Comparison of ENCODE assay signal across 8 mouse cellular contexts in the genomic region with DNA sequence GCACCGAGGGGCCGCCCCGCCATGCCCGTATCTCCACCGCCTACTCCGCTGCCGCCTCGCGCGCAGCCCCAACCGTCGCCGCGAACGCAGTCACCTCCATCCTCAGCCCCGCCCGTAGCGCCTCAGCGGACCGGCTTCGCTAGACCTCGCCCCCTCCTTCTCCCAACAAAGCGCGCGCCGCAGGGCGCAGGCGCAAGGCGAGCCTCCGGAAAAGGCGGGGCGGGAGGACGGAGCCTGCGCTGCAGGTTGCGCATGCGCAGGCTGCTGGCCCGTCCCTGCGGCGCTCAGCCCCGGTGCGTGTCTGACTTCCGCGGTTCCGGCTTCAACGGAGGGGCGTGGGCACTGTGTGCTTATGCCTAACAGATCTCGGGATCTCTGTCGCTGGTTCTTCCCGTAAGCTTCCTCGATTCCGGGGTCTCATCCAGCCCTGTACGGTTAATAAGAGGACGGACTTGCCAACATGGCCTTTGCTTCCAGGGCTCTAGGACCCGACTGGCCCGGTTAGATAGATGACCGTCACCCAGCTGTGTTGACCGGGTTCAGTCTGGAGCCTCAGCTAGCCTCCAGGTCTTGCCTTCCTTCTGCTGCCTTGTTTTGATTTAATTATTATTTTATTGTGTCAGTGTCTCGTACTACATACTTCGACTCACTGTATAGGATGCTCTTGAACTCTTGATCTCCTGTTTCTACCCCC. TPM values are rescaled to one million over a fixed set of nuclear protein-coding genes. Genes with fewer than 3 reads are reported as not detected.
DNase-seq lines count a peak whose midpoint lies in the region; ATAC-seq lines count a peak whose summit lies in the region.

A gene (minus strand): TSS at position 201 of the 694 bp plus-strand sequence.

- DNase-seq in MEL-GATA-1-ER (ENCODE audit: extremely low read depth, low read depth): peak; percentile 77
- DNase-seq in cerebellum, adult 8-10 months: peak; percentile 91
- peak; percentile 98 for DNase-seq in forelimb bud, embryonic 11.5 days (ENCODE audit: low read depth, low spot score)
- peak; percentile 54 for DNase-seq in layer of hippocampus, adult 9-10 months (ENCODE audit: low spot score)
- DNase-seq in ovary, postnatal 10 days (ENCODE audit: low spot score): peak; percentile 72
- peak; percentile 95 to 97 for DNase-seq in thymus, postnatal 10 days (ENCODE audit: low spot score in 2 of 2)

- peak; percentile 91 to 92 for ATAC-seq in hematopoietic stem cell, adult 5-6 weeks (replicated peaks in 1 of 2; ENCODE audit: insufficient read depth in 1 of 2, low FRiP score in 2 of 2, low TSS enrichment in 1 of 2, low read depth in 1 of 2, poor library complexity in 2 of 2, severe bottlenecking in 2 of 2)
- peak; percentile 96 for ATAC-seq in lung, embryonic 16.5 days (ENCODE audit: low read depth)

- peak within 1 kb of the TSS; percentile 75 for H3K27ac ChIP-seq in lung, embryonic 16.5 days (ENCODE audit: low read length)

- 1% methylated on average over 53 of the region's 59 CpGs for WGBS in lung, embryonic 16.5 days

- H3K9me3 ChIP-seq in lung, embryonic 16.5 days (ENCODE audit: control insufficient read depth, low read length): no peaks in the 10 kb centered on the region

- peak within 1 kb of the TSS; percentile 91 for H3K9ac ChIP-seq in lung, embryonic 16.5 days (ENCODE audit: low read length)

- peak within 1 kb of the TSS; percentile 94 for H3K4me3 ChIP-seq in lung, embryonic 16.5 days (ENCODE audit: low read length)

- no peaks in the 10 kb centered on the region for H3K36me3 ChIP-seq in lung, embryonic 16.5 days (ENCODE audit: control insufficient read depth, insufficient read depth, low read length)

- H3K4me2 ChIP-seq in lung, embryonic 16.5 days (ENCODE audit: low read depth, low read length): peak within 1 kb of the TSS; percentile 93

- no peaks in the 10 kb centered on the region for H3K27me3 ChIP-seq in lung, embryonic 16.5 days (ENCODE audit: control insufficient read depth, insufficient read depth, low read depth, low read length)

- peaks cover 11% of the 10 kb centered on the region for H3K4me1 ChIP-seq in lung, embryonic 16.5 days (replicated peaks; ENCODE audit: control insufficient read depth, insufficient read depth, low read length)

RNA-seq across cellular contexts. Expression of the gene that starts here (rescaled TPM):
- total RNA-seq in hematopoietic stem cell, adult 5-6 weeks (2017): 26.6 and 32.5 TPM in 2 replicates
- polyA plus RNA-seq in lung, embryonic 16.5 days (2015; fragmentation: Nextera tagmentation; extraction: Ambion mirVana): 22.9 and 23.1 TPM in 2 replicates

Comparison
In these comparisons a context has a peak if more than half of its experiments do, and no peak if none do; other contexts are left out.
1. Peak in every context shown above with its lines: DNase-seq, ATAC-seq, H3K4me3 ChIP-seq and H3K27ac ChIP-seq.